Mouse (Mus musculus): ENCODE measurements around the gene Mecom.

- TF ChIP-seq CTCF (IDR thresholded peaks at IDR 0.05; ENCODE audit: extremely low read depth, insufficient read depth, insufficient read length, insufficient replicate concordance), result no peak
- no peak for TF ChIP-seq POLR2A (IDR thresholded peaks at IDR 0.05; ENCODE audit: low read depth, low read length)
Measured at GRCm38 (mm10) chr3:30256896-30257295, 290.9 kb downstream of the Mecom start.
